Mouse (Mus musculus): ENCODE data around the gene Eya2.
"Not testable (repeated sequence)": the region's sequence is repeated elsewhere in the genome, so short reads cannot be mapped to it uniquely, and the experiment has no call there.

The Eya2 gene

GRCm38 (mm10) chr2:165786467-165786866 is 191.6 kb downstream of the Eya2 start:
- no peak for DNase-seq

- DNase-seq: peak; percentile 95
Observed at GRCm38 (mm10) chr2:165788005-165788404, 193.2 kb downstream of the Eya2 start.

GRCm38 (mm10) chr2:165788796-165789195 is 194.0 kb downstream of the Eya2 start:
- DNase-seq: no peak

- no peak for DNase-seq
Observed at GRCm38 (mm10) chr2:165789667-165790066, 194.8 kb downstream of the Eya2 start.

GRCm38 (mm10) chr2:165791026-165791425 is 196.2 kb downstream of the Eya2 start:
- no peak for DNase-seq

- DNase-seq: peak; percentile 61
Observed at GRCm38 (mm10) chr2:165791657-165792056, 196.8 kb downstream of the Eya2 start.

- DNase-seq: no peak
Observed at GRCm38 (mm10) chr2:165792431-165793282, 197.8 kb downstream of the Eya2 start.

- DNase-seq: no peak
Observed at GRCm38 (mm10) chr2:165793283-165793638, 198.4 kb downstream of the Eya2 start.

- DNase-seq: no peak
Observed at GRCm38 (mm10) chr2:165797876-165798275, 203.0 kb downstream of the Eya2 start.

- DNase-seq: not testable (repeated sequence)
Observed at GRCm38 (mm10) chr2:165800174-165800573, 205.3 kb downstream of the Eya2 start.

GRCm38 (mm10) chr2:165808179-165808975 is 213.5 kb downstream of the Eya2 start:
- no peak for DNase-seq

- no peak for DNase-seq
Observed at GRCm38 (mm10) chr2:165809091-165809490, 214.3 kb downstream of the Eya2 start.

- no peak for DNase-seq
Observed at GRCm38 (mm10) chr2:165809901-165810477, 215.2 kb downstream of the Eya2 start.

- DNase-seq: no peak
Observed at GRCm38 (mm10) chr2:165811536-165811935, 216.7 kb downstream of the Eya2 start.

GRCm38 (mm10) chr2:165812889-165813288 is 218.1 kb downstream of the Eya2 start:
- no peak for DNase-seq

GRCm38 (mm10) chr2:165815103-165815880 is 220.5 kb downstream of the Eya2 start:
- DNase-seq: no peak

GRCm38 (mm10) chr2:165817437-165817836 is 222.6 kb downstream of the Eya2 start:
- no peak for DNase-seq

GRCm38 (mm10) chr2:165818570-165818969 is 223.7 kb downstream of the Eya2 start:
- no peak for DNase-seq

- peak; percentile 89 for DNase-seq
Observed at GRCm38 (mm10) chr2:165818985-165819948, 224.4 kb downstream of the Eya2 start.

GRCm38 (mm10) chr2:165820073-165820472 is 225.2 kb downstream of the Eya2 start:
- DNase-seq: no peak

GRCm38 (mm10) chr2:165820504-165821095 is 225.8 kb downstream of the Eya2 start:
- no peak for DNase-seq
